ENCODE assay signal across 1 mouse cellular context in genomic region chr6:51457770-51458387, GRCm38 (mm10).
TF ChIP-seq lines count a peak whose summit lies in the region.

No protein-coding gene starts in this region.

TF ChIP-seq in MEL, 35 proteins besides CTCF, POLR2A, EP300 and RAD21 (continued from another document):
- TF ChIP-seq SIN3A (IDR thresholded peaks at IDR 0.05; ENCODE audit: low read length) (0 out of 2 replicates have a peak, but pooled peaks have one; percentile 55), MYC (IDR thresholded peaks at IDR 0.05; ENCODE audit: low read depth, low read length) (no peak), UBTF (IDR thresholded peaks at IDR 0.05; ENCODE audit: borderline replicate concordance, insufficient read depth, low read depth, low read length) (no peak), POLR2AphosphoS2 (IDR thresholded peaks at IDR 0.05; ENCODE audit: low read length) (peak; percentile 92), NELFE (IDR thresholded peaks at IDR 0.05; ENCODE audit: low read depth, low read length) (peak; percentile 20; the same call in 1 of the 2 replicates), GABPA (IDR thresholded peaks at IDR 0.05; ENCODE audit: low read depth, low read length) (no peak), ZMIZ1 (IDR thresholded peaks at IDR 0.05; ENCODE audit: low read depth, low read length) (peak; percentile 72), ZKSCAN1 (IDR thresholded peaks at IDR 0.05; ENCODE audit: low read depth, low read length) (peak; percentile 28; the same call in 1 of the 2 replicates)
